Mouse (Mus musculus): ENCODE data around the gene Trpc4. TPM values are rescaled to one million over a fixed set of nuclear protein-coding genes. Genes with fewer than 3 reads are reported as not detected.

Gene Trpc4
- total RNA-seq, 2 experiments from 2014 or later: 0.12 TPM; not detected in 1

DNA sequence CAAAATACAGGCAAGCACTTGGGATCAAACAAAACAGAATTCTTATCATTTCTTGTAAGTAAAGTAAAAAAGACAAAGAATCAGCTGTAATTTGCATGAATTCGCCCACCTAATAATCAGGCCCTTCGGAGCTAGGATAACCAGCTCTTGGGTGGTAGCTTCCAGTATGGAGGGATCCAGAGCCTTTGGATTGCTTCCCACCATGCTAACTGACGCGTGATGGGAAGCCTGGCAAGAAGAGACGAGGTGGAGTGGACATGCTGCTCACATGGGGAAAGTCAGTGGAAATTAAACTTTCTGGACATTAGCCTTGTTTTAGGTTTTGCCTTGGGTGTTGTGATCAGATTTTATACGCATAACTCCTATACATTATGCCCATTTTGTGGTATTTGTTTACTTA is 93.5 kb downstream of the Trpc4 start:
- intact Hi-C loops (cut with DNase I): no loop called here
- DNase-seq: no peak

DNA sequence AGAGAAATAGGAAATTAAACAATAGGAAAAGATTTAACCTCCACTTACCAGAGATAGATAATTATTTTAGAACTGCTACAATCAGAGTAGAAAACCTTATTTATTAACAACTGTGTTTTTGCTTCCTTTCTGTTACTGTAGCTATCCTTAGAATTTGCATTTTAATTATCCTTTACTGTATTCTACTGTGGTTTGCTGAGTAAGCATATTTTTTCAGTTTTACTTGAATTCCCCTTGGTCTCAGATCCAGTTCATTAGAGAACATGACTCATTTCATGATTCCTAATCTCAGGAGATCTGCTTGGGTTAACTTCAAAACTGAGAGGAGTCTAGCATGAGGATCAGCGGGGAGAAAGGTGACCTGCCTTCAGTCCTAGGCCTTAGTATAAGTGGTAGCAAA is 111.1 kb downstream of the Trpc4 start:
- intact Hi-C loops (cut with DNase I): no loop called here
- DNase-seq: no peak

DNA sequence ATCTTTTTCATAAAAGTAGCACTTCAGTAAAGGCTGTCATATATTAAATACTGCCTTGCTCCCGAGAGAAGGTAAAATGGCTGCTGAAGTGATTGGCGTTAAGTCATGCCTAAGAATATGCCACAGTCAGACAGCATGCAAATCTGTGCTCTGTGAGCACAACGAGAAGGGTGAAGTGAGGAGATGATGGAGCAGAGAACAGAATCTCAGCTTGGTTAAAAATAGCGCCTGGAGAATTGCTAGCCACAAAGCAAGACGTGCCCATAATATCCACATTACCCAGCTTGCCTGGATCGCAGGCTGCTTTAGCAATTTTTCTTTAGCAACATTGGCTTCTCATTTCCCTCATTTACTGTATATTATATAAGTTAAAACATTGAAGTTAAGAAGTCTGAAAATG is 113.3 kb downstream of the Trpc4 start:
- intact Hi-C loops (cut with DNase I): no loop called here
- no peak for DNase-seq

DNA sequence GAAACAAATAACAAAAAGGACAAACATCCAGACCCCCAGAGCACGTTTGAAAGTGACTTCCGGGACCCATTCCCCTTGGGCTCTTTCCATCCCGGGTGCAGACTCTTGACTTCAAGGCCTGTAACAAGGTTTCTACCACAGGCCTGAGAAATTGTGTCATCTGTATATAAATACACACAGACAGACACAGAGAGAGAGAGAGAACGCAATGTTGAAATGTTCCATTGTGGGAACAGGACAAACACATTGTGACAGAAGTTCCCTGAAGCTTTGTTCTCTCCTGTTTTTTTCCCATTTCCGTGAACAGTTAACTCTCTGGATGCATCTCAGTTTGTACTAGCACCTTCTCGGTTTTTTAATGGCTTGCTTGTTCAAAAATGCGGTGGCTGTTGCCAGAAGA is 118.8 kb downstream of the Trpc4 start:
- DNase-seq: no peak
- intact Hi-C loops (cut with DNase I): no loop called here

DNA sequence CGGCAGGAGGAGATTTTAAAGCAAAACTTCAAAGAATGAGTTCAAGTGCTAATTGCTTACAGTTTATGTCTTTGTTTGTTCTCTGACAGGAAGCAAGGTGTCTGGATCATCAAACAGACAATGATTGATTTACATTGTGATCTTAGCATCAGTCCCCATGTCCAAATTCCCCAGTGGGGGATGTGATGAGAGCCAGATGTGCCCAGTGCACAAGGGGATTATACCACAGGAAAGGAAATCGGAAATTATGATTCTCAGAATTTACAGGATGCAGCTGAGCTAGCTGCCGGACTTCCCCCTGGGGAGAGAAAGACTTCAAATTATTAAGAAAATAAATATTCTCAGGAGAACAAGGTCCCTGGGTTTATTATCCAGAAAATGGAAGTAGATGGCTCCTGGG is 133.9 kb downstream of the Trpc4 start:
- no peak for DNase-seq
- intact Hi-C loops (cut with DNase I): no loop called here

DNA sequence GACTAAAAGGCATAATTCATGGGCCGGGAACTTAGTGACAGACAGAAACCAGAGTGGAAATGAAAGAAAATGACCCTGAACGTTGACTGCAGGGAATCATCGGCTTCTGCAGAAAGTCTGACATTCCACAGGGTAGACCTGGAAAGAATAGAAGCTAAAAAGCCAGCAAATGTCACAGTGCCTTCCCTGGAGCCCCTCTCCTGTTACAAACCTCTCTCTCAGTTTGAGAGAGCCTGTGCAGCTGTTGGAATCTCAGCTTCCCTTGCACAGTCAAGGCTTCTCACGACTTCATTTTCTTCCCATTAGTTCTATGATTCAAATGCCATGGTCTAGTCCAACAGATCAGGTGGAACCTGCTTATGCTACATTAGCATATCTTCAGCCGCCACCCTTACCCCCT is 154.8 kb downstream of the Trpc4 start:
- intact Hi-C loops (cut with DNase I): no loop called here
- no peak for DNase-seq

DNA sequence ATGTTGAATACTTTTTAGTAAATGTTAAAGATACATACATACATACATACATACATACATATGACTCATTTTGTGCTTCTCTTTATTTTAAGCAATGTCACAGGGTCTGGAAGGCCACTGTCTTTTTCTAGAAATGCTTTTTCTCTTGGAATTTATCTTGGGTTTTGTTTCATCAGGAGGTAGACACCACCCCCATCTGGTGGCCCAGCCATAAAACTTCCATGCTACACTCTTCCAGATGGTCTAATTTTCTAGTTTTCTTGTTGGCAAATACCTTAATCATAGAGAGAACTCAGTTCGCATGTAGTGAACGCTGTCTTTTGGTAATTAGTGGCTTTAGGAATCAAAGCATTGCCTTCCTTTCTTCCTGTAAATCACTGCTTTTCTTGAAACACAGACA is 158.2 kb downstream of the Trpc4 start:
- intact Hi-C loops (cut with DNase I): no loop called here
- DNase-seq: no peak

DNA sequence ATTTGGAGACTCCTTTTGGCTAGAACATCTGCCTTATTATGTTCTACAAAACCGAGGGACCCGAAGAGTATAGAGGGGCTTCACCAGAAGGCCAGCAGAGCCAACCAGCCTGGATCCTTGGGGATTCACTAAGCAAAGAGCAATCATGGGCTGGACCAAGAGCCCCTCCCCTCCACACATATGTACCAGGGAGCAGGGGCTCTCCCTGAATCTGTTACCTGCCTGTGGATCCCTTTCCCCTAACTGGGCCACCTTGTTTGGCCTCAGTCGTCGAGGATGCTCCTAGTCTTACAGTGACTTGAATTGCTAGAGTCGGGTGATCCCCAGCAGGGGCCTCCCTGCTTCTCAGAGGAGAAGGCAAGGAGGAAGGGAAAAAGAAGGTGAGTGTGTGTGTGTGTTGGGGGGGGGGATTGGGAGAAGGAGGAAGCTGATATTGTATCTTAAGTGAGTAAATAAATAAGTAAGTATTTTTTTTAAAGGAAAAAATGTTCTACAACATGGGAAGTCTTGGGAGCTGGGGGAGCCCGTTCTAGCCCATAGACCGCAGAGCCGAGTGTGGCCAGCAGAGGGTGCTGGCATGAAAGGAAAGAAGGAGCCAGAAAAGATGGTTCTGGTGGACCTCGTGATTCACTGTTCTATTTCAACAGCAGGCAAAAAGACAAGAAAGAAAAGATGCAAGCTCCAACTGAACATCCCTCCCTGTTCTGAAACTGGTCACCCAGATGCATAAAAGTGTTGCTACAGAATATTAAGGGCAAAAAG is 197.2 kb downstream of the Trpc4 start:
- peak; percentile 66 to 68 for DNase-seq
- intact Hi-C loops (cut with DNase I): loop anchor here (5.0 kb wide), 1 partner anchor 334 kb away; no protein-coding TSS in a partner anchor

DNA sequence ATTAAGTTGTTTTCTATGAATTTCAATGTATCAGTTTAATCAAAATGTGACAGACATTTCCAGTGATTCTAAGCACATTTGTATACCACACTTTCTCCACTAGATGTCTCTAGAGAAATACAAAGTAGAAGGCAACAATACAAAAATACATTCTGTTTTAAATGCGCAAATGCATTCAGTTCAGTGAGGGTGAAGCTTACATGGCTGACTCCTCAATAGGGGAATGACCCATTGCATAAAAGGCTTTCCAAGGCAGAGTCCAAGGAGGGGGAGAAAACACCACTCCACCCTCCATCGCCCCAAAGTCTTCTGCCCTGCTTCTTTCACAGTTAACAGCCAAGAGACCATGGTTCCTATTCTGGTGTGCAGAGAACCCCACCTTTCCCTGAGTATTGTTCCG is 201.7 kb downstream of the Trpc4 start:
- intact Hi-C loops (cut with DNase I): loop anchor here (1.0 kb wide), 1 partner anchor 315 kb away; no protein-coding TSS in a partner anchor
- no peak for DNase-seq

DNA sequence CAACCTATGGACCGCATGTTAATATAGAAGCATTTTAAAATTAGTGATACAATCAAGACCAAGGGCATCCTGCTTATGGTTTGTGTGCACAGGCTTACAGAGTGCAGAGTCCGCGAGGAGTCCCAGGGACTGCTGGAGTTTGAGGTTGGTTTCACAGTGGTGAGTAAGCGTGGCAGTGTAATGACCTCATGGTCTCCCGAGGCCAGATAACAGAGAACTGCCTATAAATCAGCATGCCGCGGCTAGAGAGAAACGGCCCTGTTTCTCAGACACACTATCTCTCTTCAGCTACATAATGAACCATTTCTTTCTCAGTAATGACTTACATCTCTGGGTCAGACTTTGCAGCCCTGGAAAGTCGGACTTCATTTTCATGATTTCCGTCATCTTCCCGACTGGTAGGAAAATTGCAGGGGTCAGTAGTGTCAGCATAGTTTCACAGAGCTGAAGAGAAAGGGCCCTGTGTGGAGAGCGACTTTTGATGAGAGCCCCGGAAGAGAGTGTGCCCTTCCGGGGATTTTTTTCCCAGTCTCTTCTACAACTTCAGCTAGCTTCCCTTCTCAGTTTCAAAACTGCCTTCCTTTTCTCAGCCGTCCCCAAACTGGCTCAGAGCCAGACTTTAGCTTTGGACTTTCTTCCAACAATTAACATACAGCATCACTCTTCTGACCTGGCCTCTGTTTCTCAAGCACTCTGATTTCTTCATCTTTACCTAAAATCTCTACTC is 202.8 kb downstream of the Trpc4 start:
- DNase-seq: peak; percentile 21 to 36
- intact Hi-C loops (cut with DNase I): no loop called here

DNA sequence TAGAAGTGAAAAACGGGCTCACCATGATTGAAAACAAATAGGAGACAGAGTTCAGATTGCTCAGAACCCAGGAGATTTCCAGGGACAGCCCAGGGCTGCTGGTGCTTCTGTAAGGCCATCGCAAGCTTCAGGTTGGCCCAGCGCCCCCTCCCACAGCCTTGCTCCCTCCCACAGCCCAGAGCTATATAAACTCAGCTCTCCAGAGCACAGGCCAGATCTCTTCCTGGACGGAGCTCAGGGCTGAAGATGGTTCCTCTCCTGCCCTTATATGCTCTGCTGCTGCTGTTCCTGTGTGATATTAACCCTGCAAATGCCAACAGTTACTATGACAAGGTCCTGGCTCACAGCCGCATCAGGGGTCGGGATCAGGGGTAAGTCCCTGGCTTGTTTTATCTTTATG is 205.1 kb downstream of the Trpc4 start, which contains the start of gene Postn:
Gene Postn, plus strand, starts transcription at position 213 of the 400 bp plus-strand sequence.
- intact Hi-C loops (cut with DNase I): no loop called here
- DNase-seq: peak in 1 of 2 experiments; percentile 21

DNA sequence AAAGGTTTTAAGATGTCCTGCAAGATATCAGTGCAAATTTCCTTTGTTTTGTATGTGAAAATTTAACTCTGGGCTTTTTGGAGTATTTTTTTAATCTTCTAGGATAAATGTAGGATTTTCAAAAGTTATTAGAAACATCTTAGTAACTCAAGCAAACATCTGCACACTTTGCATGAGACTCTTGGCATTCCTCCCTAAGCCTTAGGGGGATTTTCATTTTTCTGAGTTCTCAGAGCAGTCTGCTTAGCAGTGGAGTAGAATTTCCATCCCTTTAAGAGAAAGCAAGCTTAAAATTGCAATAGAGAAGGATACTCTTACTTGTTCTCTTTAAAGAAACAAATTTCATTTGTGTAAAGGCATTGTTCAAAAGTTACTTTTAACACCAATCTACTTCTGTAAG is 205.8 kb downstream of the Trpc4 start:
- intact Hi-C loops (cut with DNase I): no loop called here
- no peak for DNase-seq

Other genes with a start within 250 kb of the Trpc4 start
- 10 to 100 TPM; 23.3 to 25.3 TPM for gene Postn, start 205.1 kb downstream of the Trpc4 start, total RNA-seq (2021)